Mouse (Mus musculus): ENCODE results near the gene C1rb. TPM values are rescaled to one million over a fixed set of nuclear protein-coding genes. Genes with fewer than 3 reads are reported as not detected.

C1rb gene
- polyA plus RNA-seq, 1 experiment from 2014 or later = not detected

- Histone ChIP-seq H3K4me3 (no peak overlapping the region), H3K27me3 (ENCODE audit: poor library complexity, severe bottlenecking) (no peaks in the 10 kb centered on the region), H3K27ac (no peak overlapping the region), H3K4me1 (no peaks in the 10 kb centered on the region), H3K36me3 (replicated peaks) (no peaks in the 10 kb centered on the region), H3K9me3 (no peaks in the 10 kb centered on the region)
- 88% methylated on average over 4 of the region's 4 CpGs for WGBS
- DNase-seq (ENCODE audit: extremely low spot score, low spot score) = no peak
Observed at GRCm38 (mm10) chr6:124630763-124631162, 60.7 kb downstream of the C1rb start.

Other genes with a start within 250 kb of the C1rb start
- gene Pex5, start 155.2 kb upstream of the C1rb start, polyA plus RNA-seq (2016; fragmentation: Nextera tagmentation; extraction: Ambion mirVana) = 40.3 and 43.1 TPM in 2 replicates
- gene Clstn3, start 105.5 kb upstream of the C1rb start, polyA plus RNA-seq (2016; fragmentation: Nextera tagmentation; extraction: Ambion mirVana) = 8.4 and 10.6 TPM in 2 replicates
- gene C1rl, start 77.2 kb upstream of the C1rb start, polyA plus RNA-seq (2016; fragmentation: Nextera tagmentation; extraction: Ambion mirVana) = 0.11 and 0.21 TPM in 2 replicates
- gene C1ra, start 57.9 kb upstream of the C1rb start, polyA plus RNA-seq (2016; fragmentation: Nextera tagmentation; extraction: Ambion mirVana) = 0.06 and 0.15 TPM in 2 replicates
- 0.20 and 0.42 TPM in 2 replicates for gene C1s1, start 27.9 kb upstream of the C1rb start, polyA plus RNA-seq (2016; fragmentation: Nextera tagmentation; extraction: Ambion mirVana)
- 0.05 TPM in 1 of 2 replicates, not detected in the other for gene C1s2, start 65.8 kb downstream of the C1rb start, polyA plus RNA-seq (2016; fragmentation: Nextera tagmentation; extraction: Ambion mirVana)
- 38.8 and 44.1 TPM in 2 replicates for gene Lpcat3, start 92.7 kb downstream of the C1rb start, polyA plus RNA-seq (2016; fragmentation: Nextera tagmentation; extraction: Ambion mirVana)
- 255 and 270 TPM in 2 replicates for gene Emg1, start 141.9 kb downstream of the C1rb start, polyA plus RNA-seq (2016; fragmentation: Nextera tagmentation; extraction: Ambion mirVana)
- gene Phb2, start 142.0 kb downstream of the C1rb start, polyA plus RNA-seq (2016; fragmentation: Nextera tagmentation; extraction: Ambion mirVana) = 490 and 492 TPM in 2 replicates
- gene Ptpn6, start 168.4 kb downstream of the C1rb start, polyA plus RNA-seq (2016; fragmentation: Nextera tagmentation; extraction: Ambion mirVana) = 4.8 and 5.2 TPM in 2 replicates
- 397 and 415 TPM in 2 replicates for gene Grcc10, start 171.1 kb downstream of the C1rb start, polyA plus RNA-seq (2016; fragmentation: Nextera tagmentation; extraction: Ambion mirVana)
- not detected in 2 replicates for gene Gm45234, start 185.7 kb downstream of the C1rb start, polyA plus RNA-seq (2016; fragmentation: Nextera tagmentation; extraction: Ambion mirVana)
- 12.5 and 14.2 TPM in 2 replicates for gene Atn1, start 186.2 kb downstream of the C1rb start, polyA plus RNA-seq (2016; fragmentation: Nextera tagmentation; extraction: Ambion mirVana)
- gene Eno2, start 199.4 kb downstream of the C1rb start, polyA plus RNA-seq (2016; fragmentation: Nextera tagmentation; extraction: Ambion mirVana) = 4.0 and 4.4 TPM in 2 replicates
- gene Lrrc23, start 209.4 kb downstream of the C1rb start, polyA plus RNA-seq (2016; fragmentation: Nextera tagmentation; extraction: Ambion mirVana) = 4.9 and 5.3 TPM in 2 replicates
- gene Spsb2, start 238.4 kb downstream of the C1rb start, polyA plus RNA-seq (2016; fragmentation: Nextera tagmentation; extraction: Ambion mirVana) = 7.4 and 8.9 TPM in 2 replicates
- gene Tpi1, start 244.0 kb downstream of the C1rb start, polyA plus RNA-seq (2016; fragmentation: Nextera tagmentation; extraction: Ambion mirVana) = 1,048 and 1,068 TPM in 2 replicates

All from forebrain, embryonic 10.5 days (tissue).